Mouse (Mus musculus) subcutaneous adipose tissue, adult 2 months (tissue): ENCODE measurements around the gene Ang6. TPM values are rescaled to one million over a fixed set of nuclear protein-coding genes. Genes with fewer than 3 reads are reported as not detected.

Experiments used
- polyA plus RNA-seq: library from polyadenylated mRNA; depleted of rRNA; stranded (reverse); fragments of >200 nt; gene quantifications from 2 replicates; pipeline ENCODE4 v1.2.3, GENCODE M21; 2012; ENCODE audit warnings: low replicate concordance; rRNA removed

The Ang6 gene
- polyA plus RNA-seq, result not detected in 2 replicates

DNA sequence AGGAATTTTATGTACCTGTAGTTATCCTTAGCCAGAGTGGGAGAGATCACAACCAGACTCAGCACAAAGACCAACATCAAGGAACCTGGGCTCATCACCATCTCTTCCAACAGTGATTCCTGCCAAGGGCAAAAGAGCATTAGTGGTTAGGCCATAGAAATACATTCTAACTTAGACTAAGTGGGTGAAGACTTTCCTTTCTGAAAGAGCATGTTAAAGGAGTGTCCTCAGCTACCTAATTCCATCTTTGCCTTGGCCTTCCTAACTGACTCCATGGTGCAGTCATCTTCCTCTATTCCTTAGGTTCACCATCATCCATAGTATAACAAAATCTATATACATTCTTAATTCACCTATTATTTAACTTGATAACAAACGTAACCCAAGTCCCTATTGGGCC lies at the start of gene Ang6:
Gene Ang6 (minus strand): TSS at position 101 of the 400 bp plus-strand sequence.

DNA sequence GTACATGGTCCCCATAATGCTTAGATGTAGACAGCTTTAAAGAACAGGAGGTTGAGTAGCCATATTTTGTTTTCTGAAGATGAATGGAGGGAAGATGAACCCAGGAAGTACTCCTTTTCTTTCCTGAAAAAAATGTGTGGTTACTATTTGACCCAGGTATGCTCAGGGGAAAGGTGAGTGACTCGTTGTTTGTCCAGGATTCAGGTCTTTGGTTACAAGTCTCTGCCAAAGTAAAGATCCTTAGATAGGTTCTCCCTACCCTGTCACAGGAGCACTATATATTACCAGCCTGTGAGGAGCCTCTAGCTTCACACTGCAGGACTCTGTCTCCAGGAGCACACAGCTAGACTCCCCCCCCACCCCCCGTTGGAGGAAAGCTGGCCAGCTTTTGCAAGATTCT lies 45.3 kb downstream of the Ang6 start, which contains the start of gene Ang5:
Gene Ang5 (plus strand): TSS at position 301 of the 400 bp plus-strand sequence.

Other genes with a start within 250 kb of the Ang6 start
- gene Gm8180, start 217.5 kb downstream of the Ang6 start, polyA plus RNA-seq, result not detected in 2 replicates
- 0.26 and 0.82 TPM in 2 replicates for gene Ear1, start 126.8 kb downstream of the Ang6 start, polyA plus RNA-seq
- gene Ear10, start 78.7 kb downstream of the Ang6 start, polyA plus RNA-seq, result not detected in 2 replicates
- 1.5 and 5.7 TPM in 2 replicates for gene Gm8113, start 76.9 kb downstream of the Ang6 start, polyA plus RNA-seq
- not detected in 2 replicates for gene Ang5, start 45.2 kb downstream of the Ang6 start, polyA plus RNA-seq
- 23.7 and 46.9 TPM in 2 replicates for gene Ear2, start 100.4 kb upstream of the Ang6 start, polyA plus RNA-seq
- gene Gm3327, start 121.6 kb upstream of the Ang6 start, polyA plus RNA-seq, result not detected in 2 replicates
- gene Gm8212, start 195.4 kb upstream of the Ang6 start, polyA plus RNA-seq, result not detected in 2 replicates
- not detected in 2 replicates for gene 4930503E14Rik, start 211.0 kb upstream of the Ang6 start, polyA plus RNA-seq